Mouse (Mus musculus) embryo, embryonic 10.5 days (tissue): ENCODE measurements around the gene Car14.
"Not testable (repeated sequence)": the region's sequence is repeated elsewhere in the genome, so short reads cannot be mapped to it uniquely, and the experiment has no call there.

Source experiments
- DNase-seq: peaks from one replicate; pipeline ENCODE4 v3.0.0-alpha.2; 2015; ENCODE audit warnings: low spot score

Gene Car14

DNA sequence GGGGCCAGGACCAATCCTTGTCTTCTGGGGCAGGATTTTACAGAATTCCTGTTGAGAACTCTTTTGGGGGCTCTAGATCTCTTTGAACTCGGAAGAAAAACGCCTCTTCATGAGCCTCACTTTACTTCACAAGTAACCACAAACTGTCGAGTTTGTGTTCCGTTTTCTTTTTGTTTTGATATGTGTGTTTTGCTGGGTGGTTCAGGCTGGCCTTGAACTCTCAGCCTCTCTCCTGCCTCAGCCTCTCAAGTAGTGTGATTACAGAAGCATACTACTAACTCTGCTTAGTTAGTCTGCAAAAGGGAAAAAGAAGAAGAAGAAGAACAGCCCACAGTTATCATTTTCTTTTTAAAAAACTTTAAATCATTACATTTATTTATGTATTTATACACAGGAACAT lies 19.7 kb upstream of the Car14 start:
- no peak for DNase-seq

DNA sequence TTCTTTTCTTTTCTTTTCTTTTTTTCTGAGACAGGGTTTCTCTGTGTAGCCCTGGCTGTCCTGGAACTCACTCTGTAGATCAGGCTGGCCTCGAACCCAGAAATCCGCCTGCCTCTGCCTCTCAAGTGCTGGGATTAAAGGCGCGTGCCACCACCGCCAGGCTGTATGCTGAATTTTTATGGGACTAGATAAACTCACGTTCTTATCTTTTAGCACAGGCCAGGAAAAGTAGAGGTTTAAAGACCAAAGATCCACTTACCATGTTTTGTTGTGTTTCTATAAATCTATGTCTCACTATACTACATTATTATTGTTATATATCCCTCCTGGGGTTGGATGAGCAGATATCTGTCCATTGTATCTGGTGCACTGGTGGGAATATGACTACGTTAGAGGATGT lies 18.9 kb upstream of the Car14 start:
- DNase-seq = not testable (repeated sequence)

DNA sequence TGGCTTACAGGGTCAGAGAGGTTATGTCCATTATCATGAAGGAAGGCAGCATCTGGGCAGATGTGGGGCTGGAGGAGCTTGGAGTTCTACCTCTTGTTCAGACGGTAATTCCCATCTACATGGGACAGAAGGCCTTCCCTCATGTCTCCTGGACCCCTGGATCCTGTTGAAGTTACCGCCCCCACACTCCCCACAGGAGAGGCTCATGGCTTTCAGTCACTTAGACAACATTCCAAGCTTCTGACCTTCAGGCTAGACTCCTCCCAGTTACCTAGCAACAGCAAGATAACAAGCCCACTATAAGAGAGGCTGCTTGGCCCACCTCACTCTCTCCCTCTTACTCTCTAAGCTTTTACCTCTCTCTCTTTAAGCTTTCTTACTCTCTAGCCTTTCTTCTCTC lies 16.0 kb upstream of the Car14 start:
- DNase-seq = peak; percentile 7

DNA sequence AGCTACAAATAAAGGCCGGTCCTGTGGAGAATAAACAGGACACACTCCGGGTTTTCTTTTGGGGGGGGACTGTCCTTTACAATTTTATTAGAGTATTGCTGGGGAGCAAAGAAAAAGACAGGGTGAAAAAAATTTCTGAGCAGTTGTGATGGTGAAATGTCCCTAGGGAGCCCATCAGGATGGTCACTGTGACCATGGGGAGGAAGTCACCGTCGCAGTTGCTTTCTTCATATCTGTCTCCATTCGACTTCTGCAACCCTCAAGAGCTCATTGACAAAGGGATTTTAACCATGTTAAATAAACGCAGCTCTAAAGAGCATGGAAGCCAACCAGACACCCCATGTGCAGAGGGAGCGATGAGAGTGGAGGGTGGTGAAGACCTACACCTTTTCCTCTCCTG lies 12.3 kb upstream of the Car14 start:
- DNase-seq = no peak

DNA sequence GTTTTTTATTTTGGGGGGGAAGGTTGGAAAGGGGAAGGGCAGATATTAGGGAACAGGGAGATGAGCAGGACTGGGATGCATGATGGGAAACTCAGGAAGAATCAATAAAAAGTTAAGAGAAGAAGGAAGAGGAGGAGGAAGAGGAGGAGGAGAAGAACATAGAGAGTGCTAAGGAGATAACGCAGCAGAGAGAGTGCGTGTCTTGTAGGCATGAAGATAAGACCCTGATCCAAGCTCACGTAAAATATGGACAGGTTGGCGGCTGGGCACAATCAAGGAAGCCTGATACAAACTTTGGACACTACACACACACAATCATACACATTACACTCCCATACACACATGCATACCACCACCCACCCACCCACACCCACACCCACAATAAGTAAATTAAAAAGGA lies 10.2 kb upstream of the Car14 start:
- no peak for DNase-seq

- DNase-seq = no peak
Measured at GRCm38 (mm10) chr3:95907613-95908012, 3.1 kb upstream of the Car14 start.

DNA sequence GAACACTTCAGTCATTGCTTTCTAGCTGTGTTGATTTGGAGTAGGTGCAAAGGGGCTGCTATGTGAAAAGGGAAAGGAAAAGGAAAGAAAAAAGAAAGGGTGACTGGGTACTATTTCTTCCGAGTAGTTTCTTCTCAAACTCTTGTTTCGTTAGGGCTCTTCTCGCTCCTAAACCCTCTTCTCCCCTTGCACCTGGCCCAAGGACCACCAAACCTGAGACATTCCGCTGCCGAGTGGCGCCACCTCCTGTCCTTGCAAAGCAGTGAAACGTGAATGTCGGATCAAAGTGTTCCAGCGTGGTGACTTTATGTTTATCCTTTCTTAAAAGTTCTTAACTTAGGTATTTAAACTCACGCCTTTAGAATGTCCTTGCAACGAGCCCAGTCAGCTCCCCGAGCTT lies 2.4 kb upstream of the Car14 start:
- DNase-seq = peak; percentile 86

DNA sequence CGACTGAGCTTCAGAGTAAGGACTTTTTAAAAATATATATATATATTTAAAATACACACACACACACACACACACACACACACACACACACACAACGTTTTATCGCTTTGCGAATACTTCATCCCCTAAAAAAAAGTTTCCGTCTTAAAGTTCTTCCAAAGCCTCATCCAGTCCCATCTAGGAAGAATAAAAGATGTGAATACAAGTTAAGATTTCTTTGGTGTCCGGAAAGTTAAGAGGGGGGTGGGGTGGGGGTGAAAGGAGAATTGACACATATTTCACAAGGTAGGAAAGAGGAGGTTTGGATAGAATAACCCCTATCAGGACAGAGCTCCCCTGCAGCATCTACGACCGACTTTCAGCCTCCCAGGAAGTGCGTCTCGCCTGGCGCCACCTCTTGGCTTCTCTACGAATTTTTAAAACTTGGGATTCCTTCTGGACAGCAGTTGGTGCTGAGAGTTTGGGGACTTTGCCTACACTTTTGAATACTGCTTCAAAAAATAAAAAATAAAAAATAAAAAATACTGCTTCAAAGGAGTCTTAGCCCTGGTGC lies 1.5 kb upstream of the Car14 start:
- DNase-seq = peak; percentile 86

- peak; percentile 89 for DNase-seq
Measured at GRCm38 (mm10) chr3:95905146-95905939, 852 bp upstream of the Car14 start.

GRCm38 (mm10) chr3:95903753-95904502 lies 563 bp downstream of the Car14 start:
- DNase-seq = peak; percentile 71

- DNase-seq = no peak
Measured at GRCm38 (mm10) chr3:95902643-95903042, 1.8 kb downstream of the Car14 start.

GRCm38 (mm10) chr3:95902373-95902625 lies 2.2 kb downstream of the Car14 start:
- DNase-seq = no peak

DNA sequence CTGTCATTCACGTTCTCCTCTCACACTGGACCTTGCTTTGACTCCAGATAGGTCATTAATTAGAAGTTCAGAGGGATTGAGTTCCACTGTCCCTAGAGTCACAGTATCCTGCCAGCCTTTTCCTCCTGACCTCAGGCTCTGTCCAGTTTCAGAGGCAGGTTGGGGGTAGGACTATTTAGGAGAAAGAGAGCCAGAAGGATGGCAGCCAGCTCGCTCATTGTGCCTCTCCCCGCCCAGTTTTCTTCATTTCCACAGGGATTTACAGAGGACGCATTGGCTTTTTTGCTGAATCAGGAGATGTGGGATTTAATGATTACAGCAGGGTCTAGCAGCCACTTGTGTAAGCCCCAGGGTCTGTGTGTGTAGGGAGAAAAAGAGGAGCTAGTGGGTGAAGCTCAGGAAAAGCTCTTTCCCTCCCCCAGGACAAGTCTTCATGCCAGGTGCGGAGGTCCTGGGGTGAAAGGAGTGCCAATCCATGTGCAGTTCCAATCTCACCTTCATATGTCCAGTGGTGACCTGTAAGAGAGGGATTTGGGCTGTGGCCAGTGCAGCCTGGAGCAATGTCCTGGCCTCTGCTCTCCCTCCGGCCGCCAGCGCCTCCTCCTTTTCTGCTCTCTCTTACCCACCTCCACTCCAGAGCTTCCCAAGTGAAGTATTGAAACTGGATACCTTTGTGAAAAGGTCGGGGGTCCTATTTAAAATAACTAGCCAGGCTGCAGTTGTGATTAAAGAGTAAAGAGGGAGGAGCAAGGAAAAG lies 2.7 kb downstream of the Car14 start:
- DNase-seq = no peak

DNA sequence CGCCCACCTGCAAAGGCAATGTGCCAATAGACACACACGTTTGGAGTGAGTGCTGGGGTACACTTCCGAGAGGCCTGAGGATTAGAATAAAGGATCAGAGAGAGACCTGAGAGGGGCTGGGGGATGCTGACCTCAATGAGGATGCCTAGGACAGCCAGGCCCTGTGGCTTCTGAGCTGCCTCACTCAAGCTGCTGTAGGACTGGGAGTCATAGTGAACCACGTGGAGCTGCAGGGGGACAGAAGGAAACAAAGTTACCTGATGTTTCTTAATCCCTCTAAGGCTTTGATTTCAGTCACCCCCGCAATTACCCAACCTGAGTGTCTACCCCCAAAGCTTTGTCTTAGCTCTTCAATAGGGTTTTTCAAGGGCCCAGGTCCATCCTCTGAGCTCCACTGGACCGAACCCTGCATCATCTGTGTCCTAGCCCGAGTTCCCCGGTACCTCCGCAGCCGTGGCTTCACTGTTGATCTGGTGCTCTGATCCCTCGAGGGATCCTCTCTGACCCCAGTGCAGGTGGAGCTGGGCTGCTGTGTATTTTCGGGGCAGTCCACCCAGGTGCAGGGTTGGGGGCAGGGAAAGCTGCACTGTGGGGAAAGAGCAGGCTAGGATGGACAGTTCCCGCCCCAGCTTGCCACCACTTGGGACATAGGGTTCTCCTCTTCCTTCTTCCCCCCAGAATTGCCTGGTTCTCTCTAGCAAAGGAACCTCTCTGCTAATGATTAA lies 4.5 kb downstream of the Car14 start:
- DNase-seq = no peak

DNA sequence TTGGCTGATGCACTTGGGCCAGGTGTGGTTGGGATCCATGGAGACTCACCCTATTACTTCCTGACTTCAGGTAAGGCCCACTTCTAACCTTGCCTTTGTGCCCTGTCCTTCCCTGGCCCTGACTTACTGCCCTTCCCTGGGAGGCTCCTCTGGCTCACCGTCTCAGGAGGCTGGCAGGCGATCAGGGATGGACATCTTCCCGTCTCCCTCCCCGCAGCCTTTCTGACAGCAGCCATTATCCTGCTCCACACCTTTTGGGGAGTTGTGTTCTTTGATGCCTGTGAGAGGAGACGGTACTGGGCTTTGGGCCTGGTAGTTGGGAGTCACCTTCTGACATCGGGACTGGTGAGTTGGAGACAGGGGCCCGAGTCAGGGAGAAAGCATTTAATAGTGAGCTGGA lies 9.0 kb downstream of the Car14 start:
- DNase-seq = not testable (repeated sequence)

DNA sequence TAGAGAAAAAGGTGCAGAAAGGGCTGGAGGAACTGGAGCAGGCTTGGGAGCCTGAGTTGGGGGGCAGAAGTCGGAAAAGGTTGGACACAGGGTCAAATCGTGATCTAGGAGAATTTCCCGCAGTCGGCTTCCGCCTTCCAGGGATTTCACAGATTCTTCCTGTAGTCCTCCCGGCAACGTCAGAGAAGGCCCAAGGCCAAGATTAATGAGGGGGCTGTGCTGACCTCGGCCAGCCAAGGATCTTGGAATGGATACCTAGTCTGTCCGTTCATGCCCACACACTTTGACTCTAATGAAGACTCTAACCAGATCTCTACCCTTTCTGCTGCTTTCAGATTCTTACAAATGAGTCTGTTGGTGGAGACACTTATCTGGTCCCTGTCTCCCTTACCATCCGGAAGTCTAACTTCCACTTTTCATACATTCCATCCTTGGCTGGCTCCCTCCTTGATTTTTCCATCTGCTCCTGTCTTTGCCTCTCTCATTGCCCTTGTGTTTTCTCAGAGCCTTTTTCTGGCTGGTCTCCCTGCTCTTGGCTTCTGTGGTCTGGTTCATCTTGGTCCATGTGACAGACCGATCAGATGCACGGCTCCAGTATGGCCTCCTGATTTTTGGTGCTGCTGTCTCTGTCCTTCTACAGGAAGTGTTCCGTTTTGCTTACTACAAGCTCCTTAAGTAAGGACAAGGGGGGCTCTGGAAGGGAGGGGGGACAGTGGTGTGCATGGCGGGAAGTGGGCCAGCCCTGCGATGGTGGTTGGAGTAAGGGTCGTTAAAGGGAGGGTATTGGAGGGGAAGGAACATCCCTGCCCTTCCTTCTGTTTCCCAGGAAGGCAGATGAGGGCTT lies 10.0 kb downstream of the Car14 start:
- DNase-seq = peak; percentile 74

GRCm38 (mm10) chr3:95893606-95894316 lies 10.7 kb downstream of the Car14 start, which contains the start of gene Aph1a:
TSS of gene Aph1a (plus strand) at chr3:95893969.
- peak; percentile 98 for DNase-seq

DNA sequence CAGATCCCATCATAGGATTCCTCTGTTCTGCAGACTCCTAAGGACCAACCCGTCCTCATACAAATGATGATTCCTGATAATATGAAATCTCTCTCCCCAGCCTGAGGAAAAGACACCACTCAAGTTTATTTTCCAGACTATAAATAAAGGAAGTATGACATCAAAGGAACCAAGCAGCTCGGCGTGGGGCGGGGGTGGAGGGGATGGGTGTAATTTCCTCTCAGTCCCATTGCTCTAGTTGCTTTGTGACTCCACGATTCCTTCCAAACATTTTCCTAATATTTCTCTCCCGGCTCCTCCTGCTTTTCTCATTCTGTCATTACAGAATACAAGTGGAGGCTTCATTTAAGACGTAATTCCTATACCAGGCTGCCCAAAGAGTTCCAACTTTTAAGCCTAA lies 11.4 kb downstream of the Car14 start:
- no peak for DNase-seq

- peak; percentile 37 for DNase-seq
Measured at GRCm38 (mm10) chr3:95892066-95893052, 12.1 kb downstream of the Car14 start.
